Mouse (Mus musculus) ES-E14 (cell line): Measurements from ENCODE around the gene Nr2e1. TPM values are rescaled to one million over a fixed set of nuclear protein-coding genes. Genes with fewer than 3 reads are reported as not detected.

Experiments
- DNase-seq: peaks from one replicate; pipeline ENCODE4 v3.0.0-alpha.2; 2013; ENCODE audit warnings: low read depth, low spot score
- H3K27ac ChIP-seq: 2 replicates; pipeline ENCODE4 v1.5.1; 2012; ENCODE audit warnings: low read depth, mild to moderate bottlenecking, low read length, moderate library complexity, mixed read lengths; ENCODE audit not compliant: poor library complexity, insufficient read depth, severe bottlenecking
- H3K36me3 ChIP-seq: 2 replicates; pipeline ENCODE4 v1.6.1; 2012; ENCODE audit warnings: mild to moderate bottlenecking, low read length, moderate library complexity, mixed read lengths; ENCODE audit not compliant: control insufficient read depth, poor library complexity, insufficient read depth, severe bottlenecking
- H3K4me1 ChIP-seq, 2 experiments: fragments of 150-350 bp in 1 of 2; sonication (generic) in 1 of 2; 2 replicates each; pipeline ENCODE4 v1.6.1; 2012; ENCODE audit warnings: low read length in 2 of 2, mild to moderate bottlenecking in 1 of 2, mixed read lengths in 1 of 2; ENCODE audit not compliant: control insufficient read depth in 2 of 2, insufficient read depth in 2 of 2, poor library complexity in 1 of 2
- H3K4me3 ChIP-seq, 2 experiments: fragments of 150-350 bp in 1 of 2; sonication (generic) in 1 of 2; 2 replicates each; pipeline ENCODE4 v1.5.1; 2012; ENCODE audit warnings: low read length in 2 of 2, low read depth in 1 of 2, mild to moderate bottlenecking in 1 of 2, mixed read lengths in 1 of 2; ENCODE audit not compliant: insufficient read depth in 1 of 2, poor library complexity in 1 of 2, severe bottlenecking in 1 of 2
- H3K9ac ChIP-seq: 2 replicates; pipeline ENCODE4 v1.6.1; 2012; ENCODE audit warnings: low read depth, mild to moderate bottlenecking, low read length, mixed read lengths; ENCODE audit not compliant: poor library complexity, insufficient read depth, severe bottlenecking
- H3K9me3 ChIP-seq: fragments of 150-350 bp; sonication (generic); 2 replicates; pipeline ENCODE4 v1.6.1; 2012; ENCODE audit warnings: low read depth, mild to moderate bottlenecking, low read length; ENCODE audit not compliant: control insufficient read depth, insufficient read depth
- CHD2 ChIP-seq: IDR thresholded peaks from 2 replicates; pipeline ENCODE4 v1.6.1; 2014; ENCODE audit warnings: mild to moderate bottlenecking, low read depth, low read length, inconsistent platforms
- HCFC1 ChIP-seq: IDR thresholded peaks from 2 replicates; pipeline ENCODE4 v1.6.1; 2012; ENCODE audit warnings: low read length, inconsistent platforms, borderline replicate concordance; ENCODE audit not compliant: insufficient read depth
- MAFK ChIP-seq: IDR thresholded peaks from 2 replicates; pipeline ENCODE4 v1.6.1; 2014; ENCODE audit warnings: mild to moderate bottlenecking, low read depth, low read length, inconsistent platforms; ENCODE audit not compliant: insufficient read depth
- ZC3H11A ChIP-seq: IDR thresholded peaks from 2 replicates; pipeline ENCODE4 v1.6.1; 2012; ENCODE audit warnings: low read depth, mild to moderate bottlenecking, inconsistent platforms, low read length, borderline replicate concordance
- ZNF384 ChIP-seq: IDR thresholded peaks from 2 replicates; pipeline ENCODE4 v1.6.1; 2012; ENCODE audit warnings: low read depth, low read length, inconsistent platforms
- in situ Hi-C, 2 experiments: fragments of 600-800 bp; cut with MboI; formaldehyde crosslinking; loops; one replicate each; pipeline ENCODE4 v1.15.1; 2025; ENCODE audit warnings: low sequenced_read_pairs in 2 of 2, inconsistent platforms in 1 of 2; ENCODE audit not compliant: unreplicated experiment in 2 of 2
- total RNA-seq: library from RNA; depleted of rRNA; stranded (reverse); fragments of 300-350 nt; gene quantifications from 2 replicates; pipeline ENCODE4 v1.2.3, GENCODE M21; 2012

Nr2e1 gene
- total RNA-seq, 1 experiment, result not detected

- H3K9me3 ChIP-seq, result no peaks in the 10 kb centered on the region
- no peak overlapping the region for H3K27ac ChIP-seq
- in situ Hi-C loops, result no loop called here
Observed at GRCm38 (mm10) chr10:42562272-42562671, 21.2 kb downstream of the Nr2e1 start.

GRCm38 (mm10) chr10:42559581-42560200 is 23.7 kb downstream of the Nr2e1 start:
- Histone ChIP-seq H3K4me1 (no peaks in the 10 kb centered on the region), H3K9ac (no peak overlapping the region), H3K4me3 (no peak overlapping the region), H3K27ac (no peak overlapping the region), H3K36me3 (no peaks in the 10 kb centered on the region), H3K9me3 (no peaks in the 10 kb centered on the region)
- DNase-seq, result no peak
- TF ChIP-seq HCFC1 (no peak), ZC3H11A (no peak), ZNF384 (no peak), CHD2 (no peak), MAFK (no peak)
- in situ Hi-C loops, result no loop called here

More at GRCm38 (mm10) chr10:42562272-42562671, 21.2 kb downstream of the Nr2e1 start:
- Histone ChIP-seq H3K4me1 (no peaks in the 10 kb centered on the region), H3K4me3 (peak overlapping the region in 1 of 2 experiments; percentile 28; a peak in 1 of 4 replicates), H3K36me3 (no peaks in the 10 kb centered on the region), H3K9ac (no peak overlapping the region)
- DNase-seq, result peak; percentile 82
- TF ChIP-seq CHD2 (peak; percentile 34; the same call in 1 of the 2 replicates), MAFK (no peak)

GRCm38 (mm10) chr10:42546507-42546906 is 36.9 kb downstream of the Nr2e1 start:
- H3K9me3 ChIP-seq, result no peaks in the 10 kb centered on the region
- H3K9ac ChIP-seq, result no peak overlapping the region
- H3K36me3 ChIP-seq, result no peaks in the 10 kb centered on the region
- in situ Hi-C loops, result no loop called here
- no peak overlapping the region for H3K4me3 ChIP-seq
- no peak for DNase-seq
- peaks cover 0 to 4% of the 10 kb centered on the region in 2 experiments; a peak in 1 of 4 replicates for H3K4me1 ChIP-seq
- peak overlapping the region; percentile 29; the same call in 1 of the 2 replicates for H3K27ac ChIP-seq
- TF ChIP-seq MAFK (peak; percentile 70), CHD2 (no peak)

DNA sequence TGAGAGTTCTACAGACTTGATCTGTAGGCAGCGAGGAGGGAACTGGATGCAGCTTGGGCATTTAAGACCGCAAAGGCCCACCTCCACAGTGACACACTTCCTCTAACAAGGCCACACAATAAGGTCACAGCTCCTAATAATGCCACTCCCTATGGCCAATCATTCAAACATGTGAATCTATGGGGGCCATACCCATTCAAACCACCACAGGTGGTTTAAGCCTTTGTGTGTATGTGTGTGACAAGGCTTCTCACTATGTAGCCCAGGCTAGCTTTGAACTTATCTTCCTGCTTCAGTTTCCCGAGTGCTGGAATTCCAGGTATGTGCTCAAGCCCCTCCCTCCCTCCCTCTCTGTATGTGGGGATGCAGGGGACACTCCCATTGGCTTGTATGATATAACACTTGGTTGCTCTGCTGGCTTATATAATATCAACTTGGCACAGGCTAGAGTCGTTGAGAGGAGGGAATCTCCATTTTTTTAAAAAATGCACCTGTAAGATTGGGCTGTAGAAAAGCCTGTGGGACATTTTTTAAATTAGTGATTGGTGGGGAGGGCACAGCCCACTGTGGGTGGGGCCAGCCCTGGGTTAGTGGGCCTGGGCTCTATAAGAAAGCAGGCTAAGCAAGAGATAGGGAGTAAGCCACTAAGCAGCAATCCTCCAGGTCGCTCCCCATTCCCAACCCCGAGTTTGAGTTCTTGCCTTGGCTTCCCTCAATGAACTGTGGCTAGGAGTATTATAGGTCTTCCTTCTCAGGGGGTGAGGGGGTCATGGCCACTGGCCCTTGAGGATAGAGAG is 37.5 kb downstream of the Nr2e1 start:
- H3K4me1 ChIP-seq, result peaks cover 0 to 4% of the 10 kb centered on the region in 2 experiments; a peak in 1 of 4 replicates
- H3K9ac ChIP-seq, result no peak overlapping the region
- no peak overlapping the region for H3K4me3 ChIP-seq
- DNase-seq, result no peak
- in situ Hi-C loops, result no loop called here
- H3K9me3 ChIP-seq, result no peaks in the 10 kb centered on the region
- H3K27ac ChIP-seq, result peak overlapping the region; percentile 29; the same call in 1 of the 2 replicates
- H3K36me3 ChIP-seq, result no peaks in the 10 kb centered on the region
- TF ChIP-seq HCFC1, result no peak
- no peak for TF ChIP-seq MAFK
- TF ChIP-seq CHD2, result no peak
- no peak for TF ChIP-seq ZNF384
- no peak for TF ChIP-seq ZC3H11A
